Mouse (Mus musculus): ENCODE data around the gene Kcnq1. TPM values are rescaled to one million over a fixed set of nuclear protein-coding genes. Genes with fewer than 3 reads are reported as not detected.

Gene Kcnq1
- polyA plus RNA-seq, 1 experiment from 2014 or later, result 5.4 TPM

DNA sequence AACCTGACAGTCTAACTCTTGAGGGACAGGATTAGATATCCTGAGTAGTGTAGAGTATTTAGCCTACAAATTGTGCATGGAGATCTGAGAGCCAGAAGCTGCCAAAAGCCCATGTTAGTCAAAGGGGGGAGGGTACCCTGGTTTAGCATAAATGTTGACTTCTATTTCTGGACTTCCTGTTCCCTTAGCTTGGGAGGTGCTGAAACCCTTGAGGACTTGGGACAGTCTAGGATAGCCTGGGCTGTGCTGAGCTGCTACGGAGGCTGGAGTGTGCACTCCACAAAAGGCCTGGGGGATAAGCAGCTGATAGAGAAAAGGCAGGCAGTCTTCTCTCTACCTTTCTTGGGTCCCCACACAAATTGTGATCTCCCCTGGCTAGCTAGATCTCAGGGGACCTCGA lies 177.5 kb downstream of the Kcnq1 start:
- peak overlapping the region; percentile 36; the same call in 1 of the 2 replicates for H3K27ac ChIP-seq
- no peak overlapping the region for H3K4me3 ChIP-seq
- H3K4me1 ChIP-seq, result peaks cover 68% of the 10 kb centered on the region
- WGBS, result 39% methylated on average over 2 of the region's 2 CpGs
- no peaks in the 10 kb centered on the region for H3K9me3 ChIP-seq
- peaks cover 12% of the 10 kb centered on the region; the same call in 1 of the 2 replicates for H3K36me3 ChIP-seq
- DNase-seq (ENCODE audit: low spot score), result no peak
- H3K27me3 ChIP-seq (ENCODE audit: insufficient read depth, poor library complexity, severe bottlenecking), result no peaks in the 10 kb centered on the region

DNA sequence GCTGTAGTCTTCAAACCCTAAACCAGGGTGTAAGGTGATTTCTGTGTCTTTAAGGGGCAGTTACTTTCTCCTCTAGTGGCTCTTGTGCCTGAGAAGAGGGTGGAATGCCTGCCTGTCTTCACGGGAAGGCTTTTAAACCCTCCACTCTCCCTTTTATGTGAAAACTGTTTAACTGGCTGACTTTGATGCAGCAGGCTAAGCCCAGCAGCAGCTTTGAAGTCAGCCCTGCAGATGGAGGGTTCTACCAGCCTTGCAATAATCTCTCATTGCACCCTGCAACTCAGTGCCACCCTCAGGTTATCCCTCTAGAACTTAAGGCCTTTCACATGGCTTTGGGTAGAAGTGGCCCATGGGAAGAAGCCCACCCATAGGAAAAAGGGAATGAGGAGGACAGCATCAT lies 178.7 kb downstream of the Kcnq1 start:
- no peak for DNase-seq (ENCODE audit: low spot score)
- Histone ChIP-seq H3K27me3 (ENCODE audit: insufficient read depth, poor library complexity, severe bottlenecking) (no peaks in the 10 kb centered on the region), H3K27ac (no peak overlapping the region; the same call in 1 of the 2 replicates), H3K4me3 (no peak overlapping the region), H3K9me3 (no peaks in the 10 kb centered on the region), H3K4me1 (peaks cover 80% of the 10 kb centered on the region), H3K36me3 (peaks cover 12% of the 10 kb centered on the region; the same call in 1 of the 2 replicates)
- WGBS, result 33% methylated on average over 1 of the region's 1 CpGs

DNA sequence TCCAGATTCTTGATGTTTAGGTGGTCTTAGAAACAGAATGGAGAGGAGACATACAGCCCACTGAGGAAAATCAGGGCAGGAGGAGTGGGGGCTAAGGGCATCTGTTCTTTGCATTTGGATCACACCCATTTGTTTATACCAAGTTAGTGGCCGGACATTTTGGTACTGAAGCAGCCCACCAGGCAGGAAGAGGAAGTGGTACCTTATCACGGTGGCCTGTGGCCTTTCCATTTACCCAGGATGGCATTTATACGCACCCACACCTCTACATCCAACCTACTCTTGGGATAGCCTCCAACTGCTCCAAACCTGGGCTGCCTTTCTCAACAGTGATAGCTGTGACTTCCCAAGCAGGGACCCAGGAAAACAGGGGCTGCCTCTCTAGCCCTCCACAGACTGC lies 179.3 kb downstream of the Kcnq1 start:
- Histone ChIP-seq H3K36me3 (peaks cover 12% of the 10 kb centered on the region; the same call in 1 of the 2 replicates), H3K4me3 (no peak overlapping the region), H3K27me3 (ENCODE audit: insufficient read depth, poor library complexity, severe bottlenecking) (no peaks in the 10 kb centered on the region), H3K27ac (peak overlapping the region; percentile 64; the same call in 1 of the 2 replicates), H3K4me1 (peaks cover 86% of the 10 kb centered on the region), H3K9me3 (no peaks in the 10 kb centered on the region)
- DNase-seq (ENCODE audit: low spot score), result no peak
- WGBS, result 61% methylated on average over 3 of the region's 3 CpGs

DNA sequence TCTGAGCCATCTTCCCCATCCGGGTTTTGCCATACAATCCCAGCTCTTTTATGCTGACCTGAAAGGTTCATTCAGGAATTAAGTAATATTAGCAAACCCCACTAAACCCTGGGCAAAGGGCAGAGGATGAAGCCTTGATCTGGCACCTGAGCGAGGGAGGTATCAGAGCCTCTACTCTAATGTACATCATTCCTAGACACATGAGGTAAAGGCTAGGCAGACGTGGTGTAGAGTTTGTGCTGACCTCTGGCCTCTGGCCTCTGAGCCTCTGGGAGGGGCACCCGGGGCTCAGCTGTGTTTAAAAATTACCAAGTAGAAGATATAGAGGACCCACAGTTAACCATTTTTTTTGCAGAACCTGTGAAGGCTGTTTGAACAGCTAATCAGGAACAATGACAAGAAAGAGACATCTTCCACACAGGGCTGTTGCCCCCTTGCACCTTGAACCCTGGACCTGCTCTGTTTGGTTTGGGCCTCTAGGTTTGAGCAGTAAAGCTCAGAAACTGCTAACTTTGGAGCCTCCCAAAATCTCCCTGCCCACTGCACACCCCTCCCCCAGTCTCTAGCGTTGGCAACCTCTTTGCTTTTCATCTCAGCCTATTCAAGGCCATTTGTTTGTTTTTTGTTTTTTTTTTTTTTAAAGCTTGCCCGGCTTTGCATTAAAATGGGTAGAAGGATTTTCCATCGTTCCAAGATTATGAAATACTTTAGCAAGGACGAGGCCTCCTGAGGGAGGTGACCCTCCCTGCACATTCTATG lies 180.5 kb downstream of the Kcnq1 start:
- Histone ChIP-seq H3K9me3 (no peaks in the 10 kb centered on the region), H3K4me3 (no peak overlapping the region), H3K27me3 (ENCODE audit: insufficient read depth, poor library complexity, severe bottlenecking) (no peaks in the 10 kb centered on the region), H3K4me1 (peaks cover 95% of the 10 kb centered on the region), H3K27ac (no peak overlapping the region), H3K36me3 (peaks cover 19% of the 10 kb centered on the region)
- WGBS, result 72% methylated on average over 8 of the region's 8 CpGs
- no peak for DNase-seq (ENCODE audit: low spot score)

DNA sequence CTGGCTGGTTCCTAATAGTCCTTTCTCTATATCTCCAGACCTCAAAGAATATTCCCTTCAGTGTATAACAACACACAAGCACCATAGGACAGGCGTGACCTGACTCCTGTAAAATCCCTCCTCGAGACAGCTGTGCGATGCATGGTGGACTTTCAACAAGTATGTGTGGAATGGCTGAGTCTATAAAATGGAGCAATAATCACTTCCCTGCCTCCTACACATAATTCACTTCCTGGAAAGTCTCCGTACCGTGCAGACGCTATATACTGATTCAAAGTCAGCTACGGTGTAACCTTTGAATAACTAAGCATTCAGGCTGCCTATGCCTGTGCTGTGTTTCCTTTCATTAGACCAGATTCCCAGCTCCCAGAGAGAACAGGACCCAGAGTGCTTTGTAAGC lies 182.0 kb downstream of the Kcnq1 start:
- Histone ChIP-seq H3K4me1 (peaks cover 91% of the 10 kb centered on the region), H3K36me3 (peaks cover 18% of the 10 kb centered on the region), H3K4me3 (peak overlapping the region; percentile 12; the same call in 1 of the 2 replicates), H3K9me3 (no peaks in the 10 kb centered on the region), H3K27me3 (ENCODE audit: insufficient read depth, poor library complexity, severe bottlenecking) (no peaks in the 10 kb centered on the region), H3K27ac (peak overlapping the region; percentile 62; the same call in 1 of the 2 replicates)
- WGBS, result 81% methylated on average over 7 of the region's 7 CpGs
- DNase-seq (ENCODE audit: low spot score), result no peak

DNA sequence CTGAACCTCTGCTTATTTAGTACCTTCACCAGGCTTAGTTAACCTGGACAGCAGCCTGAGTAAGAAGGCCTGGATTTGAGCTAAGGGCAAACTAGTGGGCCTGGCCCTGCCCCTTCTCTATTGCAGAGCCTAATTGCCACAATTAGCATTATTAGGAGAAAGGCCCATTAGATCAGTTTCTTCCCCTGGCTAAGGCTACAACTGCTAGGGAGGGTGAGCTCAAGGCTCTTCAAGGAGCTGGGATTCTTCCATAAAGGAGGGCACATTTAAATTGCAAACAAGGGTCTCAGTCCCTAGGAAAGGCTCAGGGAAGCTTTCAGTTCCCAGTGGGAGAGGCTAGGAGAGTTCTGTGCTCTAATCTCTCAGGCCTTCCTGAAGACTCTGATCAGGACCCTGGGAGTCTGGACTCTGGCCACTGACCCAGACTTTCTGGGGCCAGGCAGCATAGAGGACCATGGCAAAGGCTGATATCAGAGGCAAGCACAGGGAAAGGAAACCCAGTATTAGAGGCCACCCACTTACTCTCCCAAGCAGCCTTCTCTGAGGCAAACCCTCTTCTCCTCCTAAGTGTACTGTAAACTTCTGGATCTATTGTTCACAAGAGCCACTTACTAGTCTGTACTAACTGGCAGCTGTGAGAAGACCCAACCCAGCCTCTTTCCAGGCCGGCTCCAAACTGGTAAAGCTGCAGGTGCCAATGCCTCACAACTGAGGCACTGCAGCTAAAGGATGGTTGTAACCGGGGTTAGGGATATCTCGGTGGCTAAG lies 183.1 kb downstream of the Kcnq1 start:
- H3K27ac ChIP-seq, result peak overlapping the region; percentile 62
- DNase-seq (ENCODE audit: low spot score), result no peak
- 43% methylated on average over 3 of the region's 3 CpGs for WGBS
- peaks cover 79% of the 10 kb centered on the region for H3K4me1 ChIP-seq
- H3K36me3 ChIP-seq, result peaks cover 14% of the 10 kb centered on the region
- no peaks in the 10 kb centered on the region for H3K9me3 ChIP-seq
- H3K4me3 ChIP-seq, result no peak overlapping the region
- H3K27me3 ChIP-seq (ENCODE audit: insufficient read depth, poor library complexity, severe bottlenecking), result no peaks in the 10 kb centered on the region

DNA sequence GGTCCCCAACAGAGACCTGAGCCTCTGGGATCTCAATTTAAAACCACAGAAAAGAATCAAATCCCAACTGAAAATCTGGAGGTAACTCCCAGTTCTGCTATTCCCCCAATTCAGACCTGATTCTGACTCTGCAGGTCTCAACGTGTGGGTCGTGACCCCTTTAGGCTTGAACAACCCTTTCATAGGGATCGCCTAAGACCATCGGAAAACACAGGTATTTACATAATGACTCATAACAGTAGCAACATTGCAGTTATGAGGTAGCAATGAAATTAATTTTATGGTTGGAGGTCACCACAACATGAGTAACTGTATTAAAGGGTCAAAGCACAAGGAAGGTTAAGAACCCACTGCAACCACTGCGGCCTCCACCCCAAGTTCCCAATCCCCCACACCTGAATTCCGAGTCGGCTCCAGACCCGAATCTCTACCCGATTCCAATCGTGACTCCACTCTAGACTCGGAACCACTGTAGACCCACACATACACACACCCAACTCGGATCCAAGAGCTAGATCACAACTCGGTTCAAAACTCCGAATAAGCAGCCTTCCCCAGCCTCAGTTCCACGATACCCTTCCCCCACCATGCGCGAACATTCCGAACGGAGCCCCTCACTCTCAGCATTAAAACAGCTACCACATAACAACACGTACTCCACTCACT lies 188.7 kb downstream of the Kcnq1 start:
- Histone ChIP-seq H3K9me3 (peaks cover 15% of the 10 kb centered on the region), H3K4me3 (peak overlapping the region; percentile 71), H3K36me3 (peaks cover 37% of the 10 kb centered on the region), H3K4me1 (peaks cover 33% of the 10 kb centered on the region), H3K27me3 (ENCODE audit: insufficient read depth, poor library complexity, severe bottlenecking) (no peaks in the 10 kb centered on the region), H3K27ac (peak overlapping the region; percentile 89)
- no peak for DNase-seq (ENCODE audit: low spot score)
- 57% methylated on average over 20 of the region's 20 CpGs for WGBS

DNA sequence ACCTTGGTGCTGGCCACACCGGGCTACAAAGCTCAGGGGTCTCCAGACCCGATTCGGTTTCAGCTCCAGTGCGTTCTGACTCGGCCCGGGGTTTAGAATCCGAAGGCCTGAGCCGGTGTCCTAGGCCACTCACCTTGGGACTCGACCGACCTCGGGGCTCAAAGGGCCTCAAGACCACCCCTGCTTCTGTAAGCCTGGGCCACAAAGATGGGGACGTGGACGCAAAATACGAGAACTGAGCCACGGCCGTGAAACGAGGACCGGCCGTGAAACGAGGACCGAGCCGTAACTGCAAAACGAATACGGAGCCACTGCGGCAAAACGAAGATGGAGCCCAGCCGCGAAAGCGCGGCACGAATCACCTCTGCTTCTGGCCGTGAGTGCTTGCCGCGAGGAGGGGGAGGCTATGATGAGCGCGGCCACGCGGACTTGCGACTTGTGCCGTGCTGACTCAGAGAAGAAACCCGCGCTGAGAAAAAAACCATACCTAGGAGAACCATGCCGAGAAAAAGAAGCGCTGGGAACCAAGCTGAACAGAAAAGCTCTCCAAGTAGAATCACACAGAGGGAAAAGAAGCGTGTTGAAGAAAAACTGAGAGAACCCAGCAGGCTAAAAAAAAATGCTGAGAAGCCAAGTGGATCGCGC lies 189.3 kb downstream of the Kcnq1 start:
- Histone ChIP-seq H3K4me3 (peak overlapping the region; percentile 71), H3K4me1 (peaks cover 33% of the 10 kb centered on the region), H3K9me3 (peaks cover 15% of the 10 kb centered on the region), H3K27ac (peak overlapping the region; percentile 89), H3K36me3 (peaks cover 37% of the 10 kb centered on the region), H3K27me3 (ENCODE audit: insufficient read depth, poor library complexity, severe bottlenecking) (no peaks in the 10 kb centered on the region)
- DNase-seq (ENCODE audit: low spot score), result no peak
- WGBS, result 49% methylated on average over 47 of the region's 47 CpGs

DNA sequence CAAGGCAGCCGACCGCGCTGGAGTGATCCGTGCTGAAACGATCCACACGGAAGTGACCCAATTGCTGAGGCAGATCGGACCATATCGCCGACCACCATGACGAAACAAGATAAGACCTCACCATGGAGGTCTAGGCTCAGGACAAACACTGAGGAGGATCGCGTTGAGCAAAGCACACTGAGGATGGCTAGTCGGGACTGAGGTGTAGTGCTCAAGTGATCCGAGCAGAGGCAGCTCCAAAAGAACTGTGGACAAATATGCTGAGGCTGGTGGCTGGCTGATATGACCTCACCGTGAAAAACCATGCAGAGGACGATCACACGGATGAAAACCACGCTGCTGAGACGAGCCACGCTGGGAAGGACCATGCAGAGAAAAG lies 189.8 kb downstream of the Kcnq1 start:
- 40% methylated on average over 20 of the region's 20 CpGs for WGBS
- Histone ChIP-seq H3K36me3 (peaks cover 36% of the 10 kb centered on the region), H3K4me1 (peaks cover 33% of the 10 kb centered on the region), H3K9me3 (peaks cover 15% of the 10 kb centered on the region), H3K27ac (peak overlapping the region; percentile 89), H3K27me3 (ENCODE audit: insufficient read depth, poor library complexity, severe bottlenecking) (no peaks in the 10 kb centered on the region), H3K4me3 (peak overlapping the region; percentile 71)
- DNase-seq (ENCODE audit: low spot score), result no peak

DNA sequence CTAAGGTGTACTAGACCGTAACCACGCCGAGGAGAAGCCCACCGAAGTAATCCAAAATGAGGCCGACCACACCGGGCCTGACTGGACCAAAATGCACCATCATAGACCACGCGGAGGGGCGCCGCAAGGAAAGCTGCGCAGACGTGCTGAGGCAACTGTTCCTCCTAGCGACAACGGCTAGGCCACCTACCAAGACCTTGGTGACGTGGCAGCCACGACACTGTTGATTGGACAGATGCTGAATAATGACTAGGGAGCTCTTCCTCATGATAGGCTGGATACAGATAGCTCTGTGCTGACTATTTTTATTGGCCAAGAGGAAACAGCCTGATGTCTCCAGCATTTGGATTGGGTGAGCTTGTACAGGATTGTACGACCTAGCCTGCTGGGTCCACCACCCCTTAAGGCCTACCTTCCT lies 190.2 kb downstream of the Kcnq1 start:
- Histone ChIP-seq H3K4me3 (peak overlapping the region; percentile 71), H3K9me3 (peaks cover 15% of the 10 kb centered on the region), H3K4me1 (peaks cover 33% of the 10 kb centered on the region), H3K36me3 (peaks cover 32% of the 10 kb centered on the region), H3K27me3 (ENCODE audit: insufficient read depth, poor library complexity, severe bottlenecking) (no peaks in the 10 kb centered on the region), H3K27ac (peak overlapping the region; percentile 89)
- 47% methylated on average over 17 of the region's 17 CpGs for WGBS
- peak; percentile 96 for DNase-seq (ENCODE audit: low spot score)

DNA sequence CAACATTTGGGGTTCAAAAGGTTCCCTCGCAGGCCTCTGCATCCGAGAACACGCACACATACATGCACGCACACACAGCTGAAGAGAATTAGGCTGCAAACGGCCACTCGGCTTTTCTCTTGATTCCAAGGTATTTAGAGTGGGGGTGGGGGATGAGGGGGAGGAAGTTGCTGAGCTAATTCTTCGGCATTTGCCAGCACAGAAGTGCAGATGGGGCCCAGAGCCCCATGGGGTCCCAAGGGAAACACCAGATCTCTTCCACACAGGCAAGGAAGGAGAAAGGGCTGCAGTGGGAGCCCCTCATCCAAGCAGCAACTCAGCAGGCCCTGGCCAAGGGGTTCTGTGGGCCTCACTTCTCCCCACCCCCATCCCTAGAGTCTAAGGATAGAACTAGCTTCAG lies 193.9 kb downstream of the Kcnq1 start:
- peaks cover 22% of the 10 kb centered on the region for H3K36me3 ChIP-seq
- H3K4me3 ChIP-seq, result no peak overlapping the region; the same call in 1 of the 2 replicates
- DNase-seq (ENCODE audit: low spot score), result no peak
- 54% methylated on average over 7 of the region's 7 CpGs for WGBS
- H3K27ac ChIP-seq, result peak overlapping the region; percentile 82
- no peaks in the 10 kb centered on the region for H3K27me3 ChIP-seq (ENCODE audit: insufficient read depth, poor library complexity, severe bottlenecking)
- peaks cover 58% of the 10 kb centered on the region for H3K4me1 ChIP-seq
- peaks cover 13% of the 10 kb centered on the region for H3K9me3 ChIP-seq

DNA sequence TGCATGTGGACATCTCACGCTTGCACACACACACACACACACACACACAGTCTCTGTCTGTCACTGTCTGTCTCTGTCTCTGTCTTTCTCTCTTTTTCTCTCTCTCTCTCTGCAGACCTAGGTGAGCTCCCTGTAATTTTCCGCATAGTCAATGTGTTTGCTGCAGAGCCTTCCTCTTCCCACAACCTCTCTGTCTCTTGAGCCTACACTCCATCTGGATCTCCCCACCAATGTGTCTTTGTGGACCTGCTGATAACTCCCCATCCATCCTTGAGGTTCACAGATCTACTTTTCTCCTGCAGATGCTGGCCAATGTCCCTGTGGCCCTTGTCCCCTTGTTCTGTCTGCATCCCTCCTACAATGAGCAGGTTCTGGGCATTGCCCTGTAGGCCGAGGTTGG lies 194.5 kb downstream of the Kcnq1 start:
- DNase-seq (ENCODE audit: low spot score), result no peak
- WGBS, result 80% methylated on average over 3 of the region's 3 CpGs
- Histone ChIP-seq H3K9me3 (peaks cover 6% of the 10 kb centered on the region; the same call in 1 of the 2 replicates), H3K27ac (peak overlapping the region; percentile 82), H3K27me3 (ENCODE audit: insufficient read depth, poor library complexity, severe bottlenecking) (no peaks in the 10 kb centered on the region), H3K4me1 (peaks cover 64% of the 10 kb centered on the region), H3K4me3 (no peak overlapping the region), H3K36me3 (peaks cover 16% of the 10 kb centered on the region)
